Mouse (Mus musculus): ENCODE results near the gene Mipep. TPM values are rescaled to one million over a fixed set of nuclear protein-coding genes. Genes with fewer than 3 reads are reported as not detected.

Gene Mipep
- polyA plus RNA-seq, 1 experiment from 2014 or later, result 25.8 TPM

DNA sequence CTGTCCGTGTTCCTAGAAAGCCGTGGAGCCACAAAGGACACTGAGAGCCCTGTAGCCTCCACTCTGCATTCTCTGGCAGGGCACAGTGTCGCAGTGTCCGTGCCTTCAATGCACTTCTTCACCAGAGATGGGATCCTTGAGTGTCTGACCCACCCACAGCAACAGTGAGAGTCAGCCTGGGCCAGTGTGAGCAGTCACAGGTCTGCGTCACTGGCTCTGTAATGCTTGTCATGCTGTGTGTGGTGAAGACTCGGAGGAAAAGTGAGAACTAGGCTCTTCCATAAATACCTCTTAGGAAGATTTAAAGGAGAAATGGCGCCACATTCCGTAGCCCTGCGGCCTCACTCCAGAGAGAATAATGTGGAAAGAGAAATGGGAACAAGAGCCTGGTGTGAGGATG lies 84.0 kb downstream of the Mipep start:
- H3K36me3 ChIP-seq (ENCODE audit: control insufficient read depth, insufficient read depth, low read length), result peaks cover 6% of the 10 kb centered on the region; the same call in 1 of the 2 replicates
- no peak overlapping the region for H3K4me3 ChIP-seq (ENCODE audit: low read depth, low read length)
- 41% methylated on average over 9 of the region's 9 CpGs for WGBS
- H3K4me2 ChIP-seq (ENCODE audit: low read depth, severe bottlenecking), result no peak overlapping the region
- H3K9me3 ChIP-seq (ENCODE audit: control insufficient read depth, low read length), result no peaks in the 10 kb centered on the region
- ATAC-seq (ENCODE audit: insufficient number of reproducible peaks, low FRiP score, low TSS enrichment, low read depth), result no peak
- no peak overlapping the region for H3K9ac ChIP-seq (ENCODE audit: low read length)
- H3K4me1 ChIP-seq (ENCODE audit: control insufficient read depth, insufficient read depth, low read length), result peaks cover 6% of the 10 kb centered on the region; the same call in 1 of the 2 replicates
- DNase-seq (ENCODE audit: low spot score), result no peak
- no peaks in the 10 kb centered on the region for H3K27me3 ChIP-seq (ENCODE audit: control insufficient read depth, insufficient read depth, low read length)
- no peak overlapping the region for H3K27ac ChIP-seq (replicated peaks; ENCODE audit: low read depth, low read length)

DNA sequence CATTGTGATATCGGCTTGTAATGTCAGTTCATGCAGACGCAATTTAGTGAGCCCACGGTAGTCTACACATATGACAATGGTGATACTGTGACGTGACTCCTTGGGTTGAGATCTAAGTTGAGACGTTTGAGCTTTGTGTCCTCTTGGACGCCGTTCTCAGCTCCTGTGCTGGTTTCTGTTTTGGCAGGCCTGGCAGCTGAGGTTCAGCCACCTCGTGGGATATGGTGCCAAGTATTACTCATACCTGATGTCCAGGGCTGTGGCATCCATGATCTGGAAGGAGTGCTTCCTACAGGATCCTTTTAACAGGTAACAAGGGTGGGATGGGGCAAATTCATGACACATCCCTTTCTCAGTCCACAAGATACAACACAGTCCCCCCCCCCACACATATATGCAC lies 87.5 kb downstream of the Mipep start:
- no peak overlapping the region for H3K27ac ChIP-seq (replicated peaks; ENCODE audit: low read depth, low read length)
- no peaks in the 10 kb centered on the region for H3K4me1 ChIP-seq (ENCODE audit: control insufficient read depth, insufficient read depth, low read length)
- H3K4me3 ChIP-seq (ENCODE audit: low read depth, low read length), result no peak overlapping the region
- DNase-seq (ENCODE audit: low spot score) (no peak), ATAC-seq (ENCODE audit: insufficient number of reproducible peaks, low FRiP score, low TSS enrichment, low read depth) (no peak)
- H3K27me3 ChIP-seq (ENCODE audit: control insufficient read depth, insufficient read depth, low read length), result no peaks in the 10 kb centered on the region
- no peak overlapping the region for H3K9ac ChIP-seq (ENCODE audit: low read length)
- no peaks in the 10 kb centered on the region for H3K9me3 ChIP-seq (ENCODE audit: control insufficient read depth, low read length)
- 96% methylated on average over 8 of the region's 8 CpGs for WGBS
- no peak overlapping the region for H3K4me2 ChIP-seq (ENCODE audit: low read depth, severe bottlenecking)
- H3K36me3 ChIP-seq (ENCODE audit: control insufficient read depth, insufficient read depth, low read length), result peaks cover 6% of the 10 kb centered on the region; the same call in 1 of the 2 replicates

DNA sequence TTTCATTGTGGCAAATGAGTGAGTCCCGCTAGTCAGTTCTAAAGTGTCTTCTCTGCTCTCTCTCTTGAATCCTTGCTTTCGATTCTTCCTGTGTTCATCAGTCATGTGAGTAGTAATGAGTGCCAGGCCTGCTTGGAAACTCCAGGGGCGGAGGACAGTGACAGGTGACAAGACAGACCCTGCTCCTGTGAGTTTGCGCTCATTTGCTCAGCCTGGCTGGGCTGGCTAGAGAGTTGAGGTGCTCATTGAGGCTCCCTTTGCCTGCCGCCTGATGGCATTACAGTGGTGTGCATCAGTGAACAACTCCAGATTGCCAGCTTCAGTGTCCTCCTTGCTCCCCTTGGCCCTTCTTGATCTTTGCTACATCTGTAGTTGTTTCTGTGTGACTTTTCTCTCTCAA lies 97.7 kb downstream of the Mipep start:
- 0 out of 2 replicates have a peak, but pooled peaks cover 2% of the 10 kb centered on the region for H3K9me3 ChIP-seq (ENCODE audit: control insufficient read depth, low read length)
- ATAC-seq (ENCODE audit: insufficient number of reproducible peaks, low FRiP score, low TSS enrichment, low read depth) (no peak), DNase-seq (ENCODE audit: low spot score) (no peak)
- H3K4me2 ChIP-seq (ENCODE audit: low read depth, severe bottlenecking), result no peak overlapping the region
- H3K27ac ChIP-seq (replicated peaks; ENCODE audit: low read depth, low read length), result no peak overlapping the region
- no peak overlapping the region for H3K4me3 ChIP-seq (ENCODE audit: low read depth, low read length)
- H3K27me3 ChIP-seq (ENCODE audit: control insufficient read depth, insufficient read depth, low read length), result no peaks in the 10 kb centered on the region
- no peaks in the 10 kb centered on the region for H3K36me3 ChIP-seq (ENCODE audit: control insufficient read depth, insufficient read depth, low read length)
- H3K4me1 ChIP-seq (ENCODE audit: control insufficient read depth, insufficient read depth, low read length), result no peaks in the 10 kb centered on the region
- H3K9ac ChIP-seq (ENCODE audit: low read length), result no peak overlapping the region
- WGBS, result 79% methylated on average over 5 of the region's 5 CpGs

DNA sequence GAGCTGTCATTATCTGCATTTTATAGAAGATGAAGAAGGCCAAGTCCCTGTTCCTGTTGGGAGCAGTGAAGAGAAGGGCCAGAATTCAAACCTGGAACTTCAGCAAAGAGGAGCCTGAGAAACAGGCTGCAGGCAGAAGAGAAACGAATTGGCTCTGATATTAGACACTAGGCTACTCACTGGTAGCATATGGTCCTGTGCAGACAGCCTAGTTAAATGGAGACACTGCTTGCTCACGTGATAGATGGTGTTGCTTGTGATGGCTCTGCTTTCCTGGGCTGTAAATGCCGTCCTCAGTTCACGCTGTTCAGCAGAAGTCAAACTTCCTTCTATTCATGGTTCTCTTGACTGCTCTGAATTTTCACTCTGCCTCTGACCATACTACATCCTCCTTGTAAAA lies 98.3 kb downstream of the Mipep start:
- Histone ChIP-seq H3K27me3 (ENCODE audit: control insufficient read depth, insufficient read depth, low read length) (no peaks in the 10 kb centered on the region), H3K9me3 (ENCODE audit: control insufficient read depth, low read length) (0 out of 2 replicates have a peak, but pooled peaks cover 2% of the 10 kb centered on the region)

DNA sequence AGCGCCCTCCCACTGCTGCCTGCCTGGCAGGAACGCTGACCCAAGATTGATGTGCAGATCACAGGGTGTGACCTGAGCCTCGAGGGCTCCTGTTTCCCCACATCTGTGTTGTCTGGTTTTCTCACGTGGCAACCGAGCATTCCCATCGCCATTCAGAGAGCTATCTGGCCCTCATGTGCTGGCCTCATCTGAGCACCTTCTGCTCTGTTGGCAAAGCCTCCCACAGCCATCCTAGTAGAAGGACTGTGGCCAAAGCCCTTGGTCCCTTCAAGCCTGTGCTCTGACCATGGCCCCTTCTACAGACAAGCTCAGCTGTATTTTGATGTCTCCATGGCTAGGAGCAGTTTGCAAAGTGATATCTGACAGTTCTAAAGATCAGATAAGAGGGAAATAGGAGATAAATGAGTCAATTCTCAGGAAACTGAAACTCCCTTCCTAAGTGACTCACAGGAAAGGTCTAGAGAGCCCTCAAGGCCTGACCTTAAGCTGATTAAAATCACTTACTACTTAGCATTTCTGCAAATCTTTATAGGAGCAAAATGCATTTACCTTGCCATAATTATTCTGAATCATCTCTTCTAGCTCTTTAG lies 101.1 kb downstream of the Mipep start:
- no peaks in the 10 kb centered on the region for H3K4me1 ChIP-seq (ENCODE audit: control insufficient read depth, insufficient read depth, low read length)
- no peaks in the 10 kb centered on the region for H3K36me3 ChIP-seq (ENCODE audit: control insufficient read depth, insufficient read depth, low read length)
- H3K4me2 ChIP-seq (ENCODE audit: low read depth, severe bottlenecking), result no peak overlapping the region
- no peak for DNase-seq (ENCODE audit: low spot score)
- no peak overlapping the region for H3K27ac ChIP-seq (replicated peaks; ENCODE audit: low read depth, low read length)
- H3K27me3 ChIP-seq (ENCODE audit: control insufficient read depth, insufficient read depth, low read length), result no peaks in the 10 kb centered on the region
- no peak overlapping the region for H3K9ac ChIP-seq (ENCODE audit: low read length)
- 0 out of 2 replicates have a peak, but pooled peaks cover 2% of the 10 kb centered on the region for H3K9me3 ChIP-seq (ENCODE audit: control insufficient read depth, low read length)
- WGBS, result 35% methylated on average over 6 of the region's 6 CpGs
- no peak for ATAC-seq (ENCODE audit: insufficient number of reproducible peaks, low FRiP score, low TSS enrichment, low read depth)
- no peak overlapping the region for H3K4me3 ChIP-seq (ENCODE audit: low read depth, low read length)

More for the DNA sequence above, 98.3 kb downstream of the Mipep start:
- Histone ChIP-seq H3K9ac (ENCODE audit: low read length) (no peak overlapping the region), H3K36me3 (ENCODE audit: control insufficient read depth, insufficient read depth, low read length) (no peaks in the 10 kb centered on the region), H3K4me1 (ENCODE audit: control insufficient read depth, insufficient read depth, low read length) (no peaks in the 10 kb centered on the region), H3K4me2 (ENCODE audit: low read depth, severe bottlenecking) (no peak overlapping the region), H3K27ac (replicated peaks; ENCODE audit: low read depth, low read length) (no peak overlapping the region), H3K4me3 (ENCODE audit: low read depth, low read length) (no peak overlapping the region)
- ATAC-seq (ENCODE audit: insufficient number of reproducible peaks, low FRiP score, low TSS enrichment, low read depth) (no peak), DNase-seq (ENCODE audit: low spot score) (no peak)
- 60% methylated on average over 4 of the region's 4 CpGs for WGBS

DNA sequence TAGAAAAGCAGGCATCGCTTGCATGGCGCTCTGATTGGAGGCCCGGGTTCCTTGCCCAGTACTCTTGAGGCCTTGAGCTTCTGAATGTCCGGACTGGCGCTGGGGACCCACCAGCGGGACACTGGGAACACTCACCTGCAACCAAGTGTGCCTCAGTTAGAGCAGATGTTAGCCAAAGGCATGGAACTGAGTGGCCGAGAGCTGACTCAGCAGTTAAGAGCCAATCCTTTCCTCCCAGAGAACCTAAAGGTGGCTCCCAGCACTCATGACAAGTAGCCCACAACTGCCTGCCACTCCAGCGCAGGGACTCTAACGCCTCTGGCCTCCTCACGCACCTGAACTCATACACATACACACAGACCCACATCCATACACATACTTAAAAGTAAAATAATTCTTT lies 109.5 kb downstream of the Mipep start:
- DNase-seq (ENCODE audit: low spot score) (no peak), ATAC-seq (ENCODE audit: insufficient number of reproducible peaks, low FRiP score, low TSS enrichment, low read depth) (no peak)
- Histone ChIP-seq H3K4me3 (ENCODE audit: low read depth, low read length) (no peak overlapping the region), H3K4me2 (ENCODE audit: low read depth, severe bottlenecking) (no peak overlapping the region), H3K9me3 (ENCODE audit: control insufficient read depth, low read length) (no peaks in the 10 kb centered on the region), H3K4me1 (ENCODE audit: control insufficient read depth, insufficient read depth, low read length) (no peaks in the 10 kb centered on the region), H3K27me3 (ENCODE audit: control insufficient read depth, insufficient read depth, low read length) (no peaks in the 10 kb centered on the region), H3K9ac (ENCODE audit: low read length) (no peak overlapping the region), H3K36me3 (ENCODE audit: control insufficient read depth, insufficient read depth, low read length) (no peaks in the 10 kb centered on the region), H3K27ac (replicated peaks; ENCODE audit: low read depth, low read length) (no peak overlapping the region)
- 93% methylated on average over 10 of the region's 10 CpGs for WGBS

DNA sequence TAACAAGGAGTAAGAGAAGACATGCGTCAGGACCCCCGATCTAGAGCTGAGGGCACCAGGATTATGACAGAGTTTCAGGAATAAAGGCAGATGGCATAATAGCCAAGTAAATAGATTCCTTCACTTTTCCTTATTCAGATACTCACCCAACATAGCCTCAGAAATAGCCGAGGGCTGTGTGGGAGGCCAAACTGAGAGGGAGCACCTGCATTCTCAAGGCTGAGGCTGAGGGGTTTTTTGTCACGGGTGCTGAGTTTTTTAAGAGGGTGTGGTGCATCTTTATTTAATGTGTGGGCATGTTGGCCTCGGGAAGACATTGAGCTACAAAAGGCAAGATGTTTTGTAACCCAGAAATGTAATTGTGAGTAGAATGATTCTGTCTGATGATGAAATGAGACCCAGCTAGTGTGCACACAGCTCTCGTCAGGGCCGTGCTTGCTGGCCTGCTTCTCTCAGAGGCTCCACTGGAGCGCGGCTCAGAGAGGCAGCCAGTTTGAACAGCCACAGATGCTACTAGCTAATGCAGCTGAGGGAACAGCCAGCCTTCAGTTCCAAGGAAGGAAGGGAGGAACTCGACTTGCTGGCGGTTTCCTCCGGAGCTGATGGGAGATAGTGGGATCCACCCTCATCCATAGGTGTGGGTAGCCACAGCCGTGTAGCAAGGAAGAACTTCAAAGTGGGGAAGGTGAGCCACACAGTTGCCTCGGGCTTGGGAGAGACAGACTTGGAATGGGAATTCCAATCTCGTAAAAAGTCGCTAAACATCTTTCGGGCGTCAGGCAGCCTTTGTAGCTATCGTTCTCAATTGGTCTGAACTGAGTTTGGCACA lies 111.0 kb downstream of the Mipep start:
- Histone ChIP-seq H3K9me3 (ENCODE audit: control insufficient read depth, low read length) (no peaks in the 10 kb centered on the region), H3K9ac (ENCODE audit: low read length) (no peak overlapping the region; the same call in 1 of the 2 replicates), H3K27me3 (ENCODE audit: control insufficient read depth, insufficient read depth, low read length) (no peaks in the 10 kb centered on the region), H3K36me3 (ENCODE audit: control insufficient read depth, insufficient read depth, low read length) (no peaks in the 10 kb centered on the region), H3K4me1 (ENCODE audit: control insufficient read depth, insufficient read depth, low read length) (no peaks in the 10 kb centered on the region), H3K27ac (replicated peaks; ENCODE audit: low read depth, low read length) (no peak overlapping the region), H3K4me2 (ENCODE audit: low read depth, severe bottlenecking) (no peak overlapping the region), H3K4me3 (ENCODE audit: low read depth, low read length) (no peak overlapping the region)
- ATAC-seq (ENCODE audit: insufficient number of reproducible peaks, low FRiP score, low TSS enrichment, low read depth) (no peak), DNase-seq (ENCODE audit: low spot score) (no peak)
- 72% methylated on average over 19 of the region's 19 CpGs for WGBS

DNA sequence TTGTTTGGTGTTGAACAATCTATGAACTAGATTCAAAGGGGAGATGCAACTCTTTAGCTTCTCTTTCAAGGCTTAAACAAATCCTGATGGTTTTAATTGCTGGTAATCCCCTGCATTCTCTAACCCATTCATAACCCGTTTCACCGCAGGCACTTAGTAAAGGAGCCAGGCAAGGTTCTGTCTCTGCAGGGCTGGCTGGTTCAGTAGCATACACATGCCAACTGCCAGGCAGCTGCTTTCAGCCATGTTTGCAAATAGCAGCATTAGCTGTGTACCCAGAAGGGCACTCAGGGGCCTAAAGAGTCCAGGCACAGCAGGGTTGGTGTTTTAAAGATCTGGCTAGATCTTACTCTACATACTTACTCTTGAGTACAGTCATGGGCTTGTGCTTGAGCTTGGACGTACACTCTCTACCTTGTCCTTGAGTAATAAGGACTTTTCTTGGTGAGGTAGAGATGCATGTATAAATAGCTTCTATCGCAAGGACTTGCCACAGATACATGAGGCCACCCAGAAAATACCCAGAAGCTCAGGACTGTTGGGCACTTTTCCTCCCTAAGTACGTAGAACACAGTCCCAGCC lies 113.8 kb downstream of the Mipep start:
- DNase-seq (ENCODE audit: low spot score), result no peak
- no peak overlapping the region for H3K4me3 ChIP-seq (ENCODE audit: low read depth, low read length)
- H3K4me2 ChIP-seq (ENCODE audit: low read depth, severe bottlenecking), result no peak overlapping the region
- WGBS, result 82% methylated on average over 5 of the region's 5 CpGs
- no peak overlapping the region for H3K27ac ChIP-seq (replicated peaks; ENCODE audit: low read depth, low read length)
- no peaks in the 10 kb centered on the region for H3K4me1 ChIP-seq (ENCODE audit: control insufficient read depth, insufficient read depth, low read length)
- no peaks in the 10 kb centered on the region for H3K9me3 ChIP-seq (ENCODE audit: control insufficient read depth, low read length)
- H3K36me3 ChIP-seq (ENCODE audit: control insufficient read depth, insufficient read depth, low read length), result no peaks in the 10 kb centered on the region
- H3K9ac ChIP-seq (ENCODE audit: low read length), result no peak overlapping the region
- H3K27me3 ChIP-seq (ENCODE audit: control insufficient read depth, insufficient read depth, low read length), result no peaks in the 10 kb centered on the region
- ATAC-seq (ENCODE audit: insufficient number of reproducible peaks, low FRiP score, low TSS enrichment, low read depth), result no peak

Measured in limb, embryonic 11.5 days (tissue).